ENCODE assay signal across 1 mouse cellular context in genomic region chr5:125392977-125393621, GRCm38 (mm10).
TF ChIP-seq lines count a peak whose summit lies in the region.

No protein-coding gene starts in this region.

TF ChIP-seq in MEL, 35 proteins besides CTCF, POLR2A, EP300 and RAD21 (continued from another document):
- TF ChIP-seq TCF12 (IDR thresholded peaks at IDR 0.05; ENCODE audit: low read depth, low read length) (peak; percentile 69; the same call in 1 of the 2 replicates), USF1 (IDR thresholded peaks at IDR 0.05; ENCODE audit: low read depth, low read length) (peak; percentile 83), KAT2A (conservative IDR thresholded peaks at IDR 0.05; ENCODE audit: low read depth, low read length) (peak; percentile 61), JUND (IDR thresholded peaks at IDR 0.05; ENCODE audit: low read depth, low read length) (no peak), BHLHE40 (IDR thresholded peaks at IDR 0.05; ENCODE audit: borderline replicate concordance, low read depth, low read length) (no peak; the same call in 1 of the 2 replicates)
